Mouse (Mus musculus) splenic B cell, adult 2 months (primary cell): ENCODE measurements around the gene Prima1.

Experiments used
- DNase-seq: peaks from one replicate; pipeline ENCODE4 v3.0.0-alpha.2; 2011; ENCODE audit warnings: low read depth, low spot score
- H3K27me3 ChIP-seq: 2 replicates; pipeline ENCODE4 v1.6.1; 2012; ENCODE audit warnings: mild to moderate bottlenecking, low read length, moderate library complexity, mixed read lengths; ENCODE audit not compliant: control insufficient read depth, poor library complexity, insufficient read depth, severe bottlenecking
- H3K36me3 ChIP-seq: 2 replicates; pipeline ENCODE4 v1.6.1; 2012; ENCODE audit warnings: mild to moderate bottlenecking, low read length, moderate library complexity, mixed read lengths; ENCODE audit not compliant: control insufficient read depth, poor library complexity, insufficient read depth, severe bottlenecking

The Prima1 gene

DNA sequence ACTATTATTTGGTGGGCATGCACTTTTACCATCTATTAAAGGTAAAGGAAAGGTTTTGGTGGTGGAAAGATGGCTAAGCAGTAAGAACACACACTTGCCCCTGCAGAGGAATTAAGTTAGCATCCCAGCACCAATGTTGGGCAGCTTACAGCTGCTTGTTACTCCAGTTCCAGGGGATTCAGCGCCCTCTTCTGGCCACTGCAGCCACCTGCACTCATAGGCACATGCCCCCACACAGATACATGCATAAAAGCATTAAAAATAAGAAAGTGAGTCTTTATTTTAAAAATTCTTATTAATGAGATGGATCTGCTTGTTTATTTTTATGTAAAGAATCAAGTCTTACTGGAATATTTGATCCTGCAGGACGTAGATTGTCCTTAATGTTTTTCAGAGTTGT is 87.0 kb downstream of the Prima1 start:
- H3K27me3 ChIP-seq, result no peaks in the 10 kb centered on the region
- no peaks in the 10 kb centered on the region for H3K36me3 ChIP-seq
- no peak for DNase-seq

- no peak for DNase-seq
- no peaks in the 10 kb centered on the region for H3K36me3 ChIP-seq
- H3K27me3 ChIP-seq, result no peaks in the 10 kb centered on the region
Observed at GRCm38 (mm10) chr12:103150247-103150646, 91.7 kb downstream of the Prima1 start.
